Mouse (Mus musculus) lung, postnatal 0 days (tissue): ENCODE measurements around the gene Pik3r1.

ENCODE experiments used
- CTCF ChIP-seq: IDR thresholded peaks from 2 replicates; pipeline ENCODE4 v1.5.1; 2016; ENCODE audit warnings: antibody characterized with exemption, mild to moderate bottlenecking
- EP300 ChIP-seq: IDR thresholded peaks from 2 replicates; pipeline ENCODE4 v1.6.1; 2016; ENCODE audit warnings: antibody characterized with exemption, mild to moderate bottlenecking, control low read depth

DNA sequence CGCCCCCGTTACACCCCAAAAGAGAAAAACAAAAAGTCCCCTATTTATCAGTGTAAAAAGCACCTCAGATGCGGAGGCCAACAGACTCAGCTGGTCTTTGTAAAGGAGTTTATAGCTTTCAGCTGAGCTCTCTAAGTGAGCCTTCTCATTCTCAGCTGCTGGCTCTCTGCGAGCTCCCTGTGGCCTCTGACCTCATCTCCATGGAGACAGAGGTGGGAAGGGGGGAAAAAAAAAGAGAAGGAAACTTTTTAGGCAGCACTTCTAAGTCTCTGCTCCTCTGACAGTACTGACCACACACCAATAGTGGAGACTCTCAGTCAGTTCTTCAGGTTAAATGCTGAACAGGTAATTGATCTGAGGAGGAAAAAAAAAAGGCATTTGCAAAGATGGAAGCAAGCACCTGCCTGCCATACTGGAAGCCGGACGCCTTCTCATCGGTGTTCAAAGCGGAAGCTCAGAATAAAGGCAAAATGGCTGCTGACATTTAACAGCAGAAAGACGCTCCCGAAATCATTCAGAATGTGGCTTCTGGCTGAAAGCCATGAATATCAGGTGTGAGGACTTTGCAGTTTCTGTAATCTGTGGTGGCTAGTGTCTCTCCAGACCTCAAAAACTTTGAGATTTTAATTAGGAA is 45.4 kb upstream of the Pik3r1 start:
- TF ChIP-seq CTCF (no peak), EP300 (no peak)
